Mouse (Mus musculus) fibroblast of lung, adult 2 months (primary cell): ENCODE data around the gene Ankrd53.

Experiments used
- DNase-seq: peaks from one replicate; pipeline ENCODE4 v3.0.0-alpha.2; 2011; ENCODE audit warnings: low read depth

The Ankrd53 gene

GRCm38 (mm10) chr6:83762344-83762743 is at the start of gene Ankrd53:
TSS of gene Ankrd53 (plus strand) at chr6:83762644.
- DNase-seq: no peak

- no peak for DNase-seq
Measured at GRCm38 (mm10) chr6:83713271-83714136, 48.9 kb upstream of the Ankrd53 start.

GRCm38 (mm10) chr6:83714221-83715123 is 48.0 kb upstream of the Ankrd53 start:
- DNase-seq: no peak

GRCm38 (mm10) chr6:83715461-83716196 is 46.8 kb upstream of the Ankrd53 start:
- DNase-seq: no peak

- no peak for DNase-seq
Measured at GRCm38 (mm10) chr6:83717026-83717425, 45.4 kb upstream of the Ankrd53 start.

GRCm38 (mm10) chr6:83722526-83722925 is 39.9 kb upstream of the Ankrd53 start:
- DNase-seq: no peak

- no peak for DNase-seq
Measured at GRCm38 (mm10) chr6:83727178-83727577, 35.3 kb upstream of the Ankrd53 start.

GRCm38 (mm10) chr6:83728488-83728887 is 34.0 kb upstream of the Ankrd53 start:
- DNase-seq: no peak

- DNase-seq: no peak
Measured at GRCm38 (mm10) chr6:83729350-83729970, 33.0 kb upstream of the Ankrd53 start.

GRCm38 (mm10) chr6:83731128-83731527 is 31.3 kb upstream of the Ankrd53 start:
- peak; percentile 14 for DNase-seq

GRCm38 (mm10) chr6:83737311-83737710 is 25.1 kb upstream of the Ankrd53 start:
- no peak for DNase-seq

GRCm38 (mm10) chr6:83738596-83738995 is 23.8 kb upstream of the Ankrd53 start:
- DNase-seq: no peak

- no peak for DNase-seq
Measured at GRCm38 (mm10) chr6:83742761-83743160, 19.7 kb upstream of the Ankrd53 start, which contains the start of gene Atp6v1b1. TSS of gene Atp6v1b1 (plus strand) at chr6:83742990.

GRCm38 (mm10) chr6:83743212-83743611 is 19.2 kb upstream of the Ankrd53 start:
- no peak for DNase-seq

GRCm38 (mm10) chr6:83744126-83744525 is 18.3 kb upstream of the Ankrd53 start:
- no peak for DNase-seq

- no peak for DNase-seq
Measured at GRCm38 (mm10) chr6:83744557-83744956, 17.9 kb upstream of the Ankrd53 start.

- DNase-seq: no peak
Measured at GRCm38 (mm10) chr6:83745466-83745865, 17.0 kb upstream of the Ankrd53 start.

GRCm38 (mm10) chr6:83749286-83749685 is 13.2 kb upstream of the Ankrd53 start:
- DNase-seq: no peak

- no peak for DNase-seq
Measured at GRCm38 (mm10) chr6:83750171-83750684, 12.2 kb upstream of the Ankrd53 start.

GRCm38 (mm10) chr6:83756051-83756450 is 6.4 kb upstream of the Ankrd53 start:
- DNase-seq: no peak

- DNase-seq: no peak
Measured at GRCm38 (mm10) chr6:83762880-83763431, 512 bp downstream of the Ankrd53 start.
